Mouse (Mus musculus) midbrain, embryonic 10.5 days (tissue): ENCODE data around the gene Fam187a. TPM values are rescaled to one million over a fixed set of nuclear protein-coding genes. Genes with fewer than 3 reads are reported as not detected.

Experiments used
- DNase-seq: peaks from one replicate; pipeline ENCODE4 v3.0.0-alpha.2; 2017; ENCODE audit warnings: low spot score
- H3K27ac ChIP-seq: fragments of 300-500 bp; sonication (generic); replicated peaks from 2 replicates; pipeline ENCODE4 v1.5.1; 2016; ENCODE audit warnings: mild to moderate bottlenecking
- H3K27me3 ChIP-seq: fragments of 300-500 bp; sonication (generic); 2 replicates; pipeline ENCODE4 v1.6.1; 2016; ENCODE audit warnings: low read depth, mild to moderate bottlenecking; ENCODE audit not compliant: poor library complexity, severe bottlenecking
- H3K36me3 ChIP-seq: fragments of 300-500 bp; sonication (generic); 2 replicates; pipeline ENCODE4 v1.6.1; 2016; ENCODE audit warnings: mild to moderate bottlenecking, moderate library complexity
- H3K4me1 ChIP-seq: fragments of 300-500 bp; sonication (generic); 2 replicates; pipeline ENCODE4 v1.6.1; 2016
- H3K4me3 ChIP-seq: fragments of 300-500 bp; sonication (generic); 2 replicates; pipeline ENCODE4 v1.5.1; 2016; ENCODE audit warnings: mild to moderate bottlenecking, moderate library complexity
- H3K9me3 ChIP-seq: fragments of 300-500 bp; sonication (generic); replicated peaks from 2 replicates; pipeline ENCODE4 v1.6.1; 2016; ENCODE audit warnings: mild to moderate bottlenecking
- WGBS: fragments of 180-500 bp; shearing (Covaris S2); methylation state at CpG from one replicate; pipeline ENCODE4 v1.1.7; 2016; 5-methylcytosine and 5-hydroxymethylcytosine counted together
- polyA plus RNA-seq: library from polyadenylated mRNA; unstranded; fragments of >200 nt; fragmentation: Nextera tagmentation; extraction: Ambion mirVana; gene quantifications from 2 replicates; pipeline ENCODE4 v1.2.1, GENCODE M21; 2016

Fam187a gene
- not detected in 2 replicates for polyA plus RNA-seq

DNA sequence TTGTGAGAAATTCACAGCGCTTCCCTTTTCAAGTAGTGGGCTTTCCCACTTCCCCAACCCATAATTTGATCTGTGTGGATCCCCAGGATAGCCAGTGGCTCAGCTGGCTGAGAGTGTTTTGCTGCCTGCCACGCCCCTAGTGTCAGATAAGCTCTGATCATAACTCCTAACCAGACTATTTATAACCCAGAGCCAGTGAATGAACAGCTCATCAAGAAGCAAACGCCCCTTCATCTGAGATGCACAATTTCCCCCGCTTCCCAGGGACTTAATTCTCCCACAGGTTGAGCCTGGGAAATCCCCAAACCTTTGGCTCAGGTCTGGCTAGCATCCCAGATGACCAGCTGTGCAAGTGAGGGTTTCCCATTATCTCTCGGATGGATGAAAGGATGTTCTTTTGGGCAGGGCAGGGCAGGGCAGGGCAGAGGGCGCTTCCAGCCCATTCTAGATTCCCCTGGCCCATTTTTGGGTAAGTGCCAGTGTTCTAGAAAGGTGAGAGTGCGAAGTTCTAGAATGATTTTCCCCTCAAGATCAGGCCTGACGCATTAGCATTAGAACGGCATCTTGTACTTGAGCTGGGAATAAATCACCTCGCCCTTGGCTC is at the start of gene Fam187a:
TSS of gene Fam187a (plus strand) at position 554 of the 604 bp plus-strand sequence.
- H3K4me3 ChIP-seq = no peak within 1 kb of the TSS
- DNase-seq = no peak
- 63% methylated on average over 10 of the region's 10 CpGs for WGBS

GRCm38 (mm10) chr11:102835549-102835948 is 49.4 kb upstream of the Fam187a start, which contains the start of gene Higd1b:
Gene Higd1b (plus strand): TSS chr11:102835849.
- H3K4me1 ChIP-seq = no peaks in the 10 kb centered on the region
- H3K9me3 ChIP-seq = no peaks in the 10 kb centered on the region
- H3K4me3 ChIP-seq = no peak within 1 kb of the TSS
- H3K27ac ChIP-seq = no peak within 1 kb of the TSS
- WGBS = 84% methylated on average over 4 of the region's 4 CpGs
- no peak for DNase-seq
- peaks cover 49% of the 10 kb centered on the region for H3K36me3 ChIP-seq
- no peaks in the 10 kb centered on the region for H3K27me3 ChIP-seq

More for the DNA sequence above, at the start of gene Fam187a:
- H3K27me3 ChIP-seq = peaks cover 25% of the 10 kb centered on the region
- H3K9me3 ChIP-seq = no peaks in the 10 kb centered on the region
- no peaks in the 10 kb centered on the region for H3K36me3 ChIP-seq
- peaks cover 22% of the 10 kb centered on the region for H3K4me1 ChIP-seq
- H3K27ac ChIP-seq = no peak within 1 kb of the TSS

GRCm38 (mm10) chr11:102836146-102836545 is 48.8 kb upstream of the Fam187a start:
- no peaks in the 10 kb centered on the region for H3K4me1 ChIP-seq
- WGBS = 90% methylated on average over 9 of the region's 9 CpGs
- no peak overlapping the region for H3K27ac ChIP-seq
- H3K9me3 ChIP-seq = no peaks in the 10 kb centered on the region
- peaks cover 55% of the 10 kb centered on the region for H3K36me3 ChIP-seq
- DNase-seq = no peak
- no peak overlapping the region for H3K4me3 ChIP-seq
- no peaks in the 10 kb centered on the region for H3K27me3 ChIP-seq

DNA sequence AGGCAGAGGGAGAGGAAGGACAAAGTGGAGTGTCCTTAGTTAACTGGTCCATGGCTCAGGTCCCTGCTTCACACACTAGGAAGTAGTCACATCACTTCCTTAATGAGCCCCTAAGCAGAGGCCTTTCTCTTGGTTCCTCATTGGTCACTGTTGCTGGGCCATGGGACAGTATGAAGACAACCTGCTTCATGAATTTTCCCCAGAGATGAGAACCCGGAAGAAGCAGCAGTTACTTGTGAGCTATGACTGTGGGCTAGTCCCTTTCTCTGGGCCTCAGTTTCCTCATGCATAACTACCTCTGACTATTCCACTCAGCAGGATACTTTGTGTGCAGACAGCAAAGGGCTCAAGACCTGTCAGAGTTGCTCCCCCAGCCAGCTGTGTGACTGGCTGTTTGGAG is 47.6 kb upstream of the Fam187a start:
- no peak overlapping the region for H3K27ac ChIP-seq
- H3K4me1 ChIP-seq = no peaks in the 10 kb centered on the region

DNA sequence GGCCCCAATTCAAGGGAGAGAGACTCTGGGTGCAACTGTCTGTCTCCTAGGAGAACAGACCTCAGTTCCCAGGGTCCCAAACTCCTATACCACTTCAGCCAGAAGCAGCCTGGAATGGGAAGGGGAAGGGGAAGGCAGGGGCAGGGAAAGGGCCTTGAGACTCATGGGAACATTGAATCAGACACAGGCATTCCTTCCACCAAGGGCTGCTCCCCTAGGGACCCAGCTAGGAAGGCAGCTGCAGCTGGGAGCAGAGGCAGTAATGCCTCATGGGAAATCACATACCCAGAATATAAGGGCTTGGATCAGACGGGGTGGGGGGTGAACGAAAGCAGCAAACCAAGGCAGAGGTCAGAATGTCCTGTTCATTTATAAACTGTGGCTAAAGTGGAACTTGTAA is 46.8 kb upstream of the Fam187a start:
- Histone ChIP-seq H3K4me3 (no peak overlapping the region), H3K27me3 (no peaks in the 10 kb centered on the region), H3K27ac (no peak overlapping the region), H3K9me3 (no peaks in the 10 kb centered on the region), H3K36me3 (peaks cover 75% of the 10 kb centered on the region), H3K4me1 (no peaks in the 10 kb centered on the region)
- 100% methylated on average over 2 of the region's 2 CpGs for WGBS
- DNase-seq = no peak

More for the DNA sequence above, 47.6 kb upstream of the Fam187a start:
- Histone ChIP-seq H3K27me3 (no peaks in the 10 kb centered on the region), H3K4me3 (no peak overlapping the region), H3K36me3 (peaks cover 67% of the 10 kb centered on the region), H3K9me3 (no peaks in the 10 kb centered on the region)
- 93% methylated on average over 1 of the region's 1 CpGs for WGBS
- DNase-seq = no peak

DNA sequence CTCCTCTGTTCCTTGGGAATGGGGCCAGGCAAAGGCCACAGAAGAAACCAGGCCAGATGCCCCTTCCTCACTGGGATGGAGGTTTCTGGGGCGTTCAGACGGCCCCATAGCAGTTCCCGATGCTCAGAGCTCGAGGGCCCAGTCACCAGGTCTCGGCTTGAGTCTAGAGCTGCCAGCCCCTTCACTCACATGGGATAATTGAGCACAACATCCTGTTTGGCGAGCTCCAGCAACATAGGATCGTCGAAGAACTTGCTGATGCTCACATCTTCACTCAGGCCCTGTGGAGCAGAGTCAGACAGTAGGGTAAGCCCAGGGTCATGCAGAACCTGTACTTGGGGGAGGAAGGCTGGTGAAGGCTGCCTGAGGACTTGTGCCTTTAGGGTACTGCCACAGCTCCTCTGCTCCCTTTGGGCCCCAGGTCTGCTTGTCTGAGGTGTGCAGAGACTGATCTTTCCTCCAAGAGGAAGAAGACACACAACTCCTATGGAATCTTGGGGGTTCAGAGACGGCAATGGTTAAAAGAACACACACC is 46.3 kb upstream of the Fam187a start:
- H3K27ac ChIP-seq = no peak overlapping the region
- H3K27me3 ChIP-seq = no peaks in the 10 kb centered on the region
- no peak overlapping the region for H3K4me3 ChIP-seq
- WGBS = 91% methylated on average over 9 of the region's 9 CpGs
- H3K4me1 ChIP-seq = no peaks in the 10 kb centered on the region
- DNase-seq = no peak
- peaks cover 80% of the 10 kb centered on the region for H3K36me3 ChIP-seq
- no peaks in the 10 kb centered on the region for H3K9me3 ChIP-seq

GRCm38 (mm10) chr11:102845926-102846325 is 39.0 kb upstream of the Fam187a start:
- H3K4me1 ChIP-seq = no peaks in the 10 kb centered on the region
- peaks cover 100% of the 10 kb centered on the region for H3K36me3 ChIP-seq
- 90% methylated on average over 10 of the region's 10 CpGs for WGBS
- H3K27ac ChIP-seq = no peak overlapping the region
- DNase-seq = no peak
- no peaks in the 10 kb centered on the region for H3K27me3 ChIP-seq
- no peaks in the 10 kb centered on the region for H3K9me3 ChIP-seq
- H3K4me3 ChIP-seq = no peak overlapping the region

DNA sequence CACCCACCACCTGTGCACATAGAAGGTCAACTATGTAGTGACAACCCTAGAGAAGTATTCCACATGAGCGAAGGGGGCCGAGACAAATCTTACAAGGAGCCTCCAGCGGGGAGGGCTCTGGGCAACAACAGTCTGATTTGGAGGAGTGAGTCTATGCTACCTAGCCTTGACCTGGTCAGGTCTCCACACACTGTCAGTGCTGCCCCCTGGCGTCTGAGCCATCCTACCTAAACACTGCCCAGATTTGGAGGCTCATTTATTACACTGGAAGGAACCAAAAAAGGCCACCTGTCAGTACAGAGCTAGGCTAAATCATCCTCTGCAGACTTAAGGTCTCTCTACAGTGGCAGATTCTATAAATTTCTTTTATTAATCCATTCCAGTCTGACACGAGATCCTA is 33.1 kb upstream of the Fam187a start:
- Histone ChIP-seq H3K4me3 (no peak overlapping the region), H3K27me3 (no peaks in the 10 kb centered on the region), H3K9me3 (no peaks in the 10 kb centered on the region), H3K36me3 (peaks cover 100% of the 10 kb centered on the region), H3K27ac (no peak overlapping the region), H3K4me1 (no peaks in the 10 kb centered on the region)
- DNase-seq = peak; percentile 50
- WGBS = 72% methylated on average over 5 of the region's 5 CpGs

- H3K4me3 ChIP-seq = no peak overlapping the region
- no peak overlapping the region for H3K27ac ChIP-seq
- DNase-seq = no peak
- H3K4me1 ChIP-seq = no peaks in the 10 kb centered on the region
- H3K36me3 ChIP-seq = peaks cover 100% of the 10 kb centered on the region
- H3K27me3 ChIP-seq = no peaks in the 10 kb centered on the region
- H3K9me3 ChIP-seq = no peaks in the 10 kb centered on the region
Measured at GRCm38 (mm10) chr11:102853760-102854159, 31.2 kb upstream of the Fam187a start.

DNA sequence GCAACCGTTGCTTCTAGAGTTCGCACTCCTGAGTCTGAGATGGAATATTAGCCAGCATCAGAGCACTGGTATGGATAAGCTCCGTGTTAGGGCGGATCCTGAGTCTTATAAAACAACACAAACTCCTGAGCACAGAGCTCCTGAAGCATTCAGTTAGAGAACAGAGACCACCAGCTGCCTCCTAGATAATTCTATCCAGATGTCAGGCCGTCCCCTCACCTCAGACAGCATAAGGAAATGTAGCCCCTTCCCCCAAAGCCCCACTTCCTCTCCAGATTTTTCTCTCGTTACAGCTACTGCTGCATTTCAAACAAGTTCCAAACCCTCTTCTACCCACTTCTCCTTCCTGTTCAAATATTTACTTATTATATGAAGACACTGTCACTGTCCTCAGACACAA is 29.0 kb upstream of the Fam187a start:
- no peaks in the 10 kb centered on the region for H3K27me3 ChIP-seq
- H3K4me3 ChIP-seq = no peak overlapping the region
- H3K27ac ChIP-seq = no peak overlapping the region
- WGBS = 77% methylated on average over 6 of the region's 6 CpGs
- no peak for DNase-seq
- peaks cover 100% of the 10 kb centered on the region for H3K36me3 ChIP-seq
- no peaks in the 10 kb centered on the region for H3K9me3 ChIP-seq
- H3K4me1 ChIP-seq = no peaks in the 10 kb centered on the region

DNA sequence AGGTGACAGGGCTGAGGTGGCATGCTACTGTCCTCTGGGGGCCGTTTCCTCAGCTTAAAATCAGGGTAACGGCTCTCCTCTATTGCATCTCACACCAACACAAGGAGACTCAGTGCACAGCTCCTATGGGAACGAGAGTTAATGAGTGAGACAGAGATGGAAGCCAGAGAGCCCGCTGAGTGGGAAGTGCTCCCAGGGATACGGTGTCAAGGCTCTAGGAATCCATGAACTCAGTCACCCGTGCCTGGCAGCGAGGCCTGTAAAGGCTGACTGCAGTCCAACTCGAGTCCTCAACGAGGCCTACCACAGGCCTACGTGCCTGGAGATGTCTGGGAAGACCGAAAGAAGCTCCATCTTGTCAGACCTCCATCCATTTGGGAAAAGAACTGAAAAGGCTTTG is 26.0 kb upstream of the Fam187a start:
- H3K4me3 ChIP-seq = no peak overlapping the region
- H3K27ac ChIP-seq = no peak overlapping the region
- no peaks in the 10 kb centered on the region for H3K9me3 ChIP-seq
- WGBS = 89% methylated on average over 11 of the region's 11 CpGs
- DNase-seq = no peak
- H3K4me1 ChIP-seq = no peaks in the 10 kb centered on the region
- peaks cover 100% of the 10 kb centered on the region for H3K36me3 ChIP-seq
- no peaks in the 10 kb centered on the region for H3K27me3 ChIP-seq

GRCm38 (mm10) chr11:102859933-102860332 is 25.0 kb upstream of the Fam187a start:
- Histone ChIP-seq H3K27ac (no peak overlapping the region), H3K9me3 (no peaks in the 10 kb centered on the region), H3K4me3 (no peak overlapping the region), H3K27me3 (no peaks in the 10 kb centered on the region), H3K36me3 (peaks cover 100% of the 10 kb centered on the region), H3K4me1 (no peaks in the 10 kb centered on the region)
- 96% methylated on average over 8 of the region's 8 CpGs for WGBS
- no peak for DNase-seq

DNA sequence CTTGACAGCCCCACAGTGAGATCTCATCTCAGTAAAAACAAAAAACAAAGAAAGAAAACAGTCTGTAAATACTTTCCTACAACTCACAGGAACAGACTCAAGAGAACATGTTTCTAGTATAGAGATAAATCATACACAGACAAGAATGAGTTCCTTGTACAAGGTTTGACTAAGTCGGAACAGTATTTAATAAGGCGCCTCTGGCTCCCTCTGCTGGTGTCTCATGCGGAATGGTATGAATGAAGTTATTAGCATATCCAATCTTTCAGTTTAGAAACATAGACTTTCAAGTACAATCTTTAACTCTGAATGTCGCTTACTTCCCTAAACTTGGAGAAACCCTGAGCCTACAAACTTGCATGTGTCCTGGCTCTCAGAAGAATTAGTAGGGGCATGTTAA is 20.7 kb upstream of the Fam187a start:
- Histone ChIP-seq H3K4me3 (no peak overlapping the region), H3K27ac (no peak overlapping the region), H3K36me3 (peaks cover 100% of the 10 kb centered on the region), H3K4me1 (no peaks in the 10 kb centered on the region), H3K9me3 (no peaks in the 10 kb centered on the region), H3K27me3 (no peaks in the 10 kb centered on the region)
- WGBS = 62% methylated on average over 4 of the region's 4 CpGs
- DNase-seq = peak; percentile 62
